8 mouse cellular contexts compared by ENCODE assay signal in genomic region chr3:35574402-35574801, GRCm38 (mm10).
DNase-seq lines count a peak whose midpoint lies in the region; ATAC-seq and TF ChIP-seq lines count a peak whose summit lies in the region.

No protein-coding gene starts in this region.

- no peak for DNase-seq in liver, adult 2 months (ENCODE audit: extremely low read depth, low read depth, low spot score)
- DNase-seq in liver, embryonic 11.5 days (ENCODE audit: low spot score): no peak
- DNase-seq in ZHBTc4 (ENCODE audit: low read depth, low spot score): peak; percentile 80
- peak; percentile 75 for DNase-seq in forebrain, embryonic 10.5 days (ENCODE audit: extremely low spot score, low spot score)
- DNase-seq in layer of hippocampus, adult 8-10 months (ENCODE audit: low spot score in 2 of 2): peak; percentile 24 to 64
- peak; percentile 80 for DNase-seq in midbrain, postnatal 0 days (ENCODE audit: low spot score)
- no peak for DNase-seq in adipocyte (ENCODE audit: low spot score)

- TF ChIP-seq POLR2A in liver, adult 2 months (IDR thresholded peaks at IDR 0.05; ENCODE audit: extremely low read depth, insufficient read depth, low read length): no peak

- WGBS in liver, adult 2 months: 30% methylated on average over 10 of the region's 10 CpGs
- WGBS in liver, embryonic 11.5 days: 33% methylated on average over 10 of the region's 10 CpGs
- WGBS in forebrain, embryonic 10.5 days: 20% methylated on average over 10 of the region's 10 CpGs
- 17% methylated on average over 10 of the region's 10 CpGs for WGBS in midbrain, postnatal 0 days

- no peak overlapping the region for H3K4me2 ChIP-seq in liver, embryonic 11.5 days
- H3K4me2 ChIP-seq in midbrain, postnatal 0 days (ENCODE audit: low read depth, low read length, poor library complexity, severe bottlenecking): no peak overlapping the region

- no peaks in the 10 kb centered on the region for H3K79me2 ChIP-seq in liver, adult 2 months (ENCODE audit: control insufficient read depth, insufficient read depth, low read length)

- no peaks in the 10 kb centered on the region for H3K4me1 ChIP-seq in liver, adult 2 months (ENCODE audit: control insufficient read depth, insufficient read depth, low read length)
- no peaks in the 10 kb centered on the region for H3K4me1 ChIP-seq in liver, embryonic 11.5 days (replicated peaks; ENCODE audit: control insufficient read depth, insufficient read depth, low read length)
- H3K4me1 ChIP-seq in forebrain, embryonic 10.5 days: peaks cover 4% of the 10 kb centered on the region; the same call in 1 of the 2 replicates
- no peaks in the 10 kb centered on the region for H3K4me1 ChIP-seq in midbrain, postnatal 0 days (ENCODE audit: insufficient read depth, low read length)

- no peak for ATAC-seq in liver, embryonic 11.5 days (replicated peaks; ENCODE audit: low FRiP score)
- peak; percentile 63; the same call in 1 of the 2 replicates for ATAC-seq in midbrain, postnatal 0 days (ENCODE audit: low FRiP score)
- ATAC-seq in inflammation-experienced regulatory T-cells, adult 6 months: no peak

- no peak overlapping the region for H3K4me3 ChIP-seq in liver, adult 2 months (ENCODE audit: insufficient read depth, low read depth, low read length)
- H3K4me3 ChIP-seq in liver, embryonic 11.5 days (ENCODE audit: low read depth, low read length): no peak overlapping the region
- H3K4me3 ChIP-seq in forebrain, embryonic 10.5 days: no peak overlapping the region
- no peak overlapping the region for H3K4me3 ChIP-seq in midbrain, postnatal 0 days (ENCODE audit: low read depth, low read length)

- no peak overlapping the region for H3K27ac ChIP-seq in liver, adult 2 months (replicated peaks; ENCODE audit: insufficient read depth, low read depth, low read length)
- H3K27ac ChIP-seq in liver, embryonic 11.5 days (ENCODE audit: low read depth, low read length): no peak overlapping the region
- no peak overlapping the region for H3K27ac ChIP-seq in forebrain, embryonic 10.5 days
- no peak overlapping the region for H3K27ac ChIP-seq in midbrain, postnatal 0 days (ENCODE audit: low read depth, low read length)

- H3K9me3 ChIP-seq in liver, embryonic 11.5 days (ENCODE audit: control insufficient read depth, low read length): no peaks in the 10 kb centered on the region
- H3K9me3 ChIP-seq in forebrain, embryonic 10.5 days: no peaks in the 10 kb centered on the region
- H3K9me3 ChIP-seq in midbrain, postnatal 0 days (ENCODE audit: low read length): no peaks in the 10 kb centered on the region

- peak; percentile 29; the same call in 1 of the 2 replicates for TF ChIP-seq CTCF in liver, adult 2 months (IDR thresholded peaks at IDR 0.05; ENCODE audit: low read depth, low read length)
- peak; percentile 89 for TF ChIP-seq CTCF in midbrain, postnatal 0 days (IDR thresholded peaks at IDR 0.05)

- no peaks in the 10 kb centered on the region for H3K36me3 ChIP-seq in liver, adult 2 months (ENCODE audit: control insufficient read depth, insufficient read depth, low read length)
- no peaks in the 10 kb centered on the region for H3K36me3 ChIP-seq in liver, embryonic 11.5 days (ENCODE audit: control insufficient read depth, insufficient read depth, low read length)
- no peaks in the 10 kb centered on the region for H3K36me3 ChIP-seq in forebrain, embryonic 10.5 days (replicated peaks)
- no peaks in the 10 kb centered on the region for H3K36me3 ChIP-seq in midbrain, postnatal 0 days (ENCODE audit: insufficient read depth, low read length)

- H3K9ac ChIP-seq in liver, adult 2 months (ENCODE audit: low read depth, low read length): no peak overlapping the region
- H3K9ac ChIP-seq in liver, embryonic 11.5 days (ENCODE audit: low read depth, low read length): no peak overlapping the region
- H3K9ac ChIP-seq in midbrain, postnatal 0 days (replicated peaks; ENCODE audit: low read length, poor library complexity, severe bottlenecking): no peak overlapping the region

- H3K27me3 ChIP-seq in liver, adult 2 months (ENCODE audit: control insufficient read depth, insufficient read depth, low read length): no peaks in the 10 kb centered on the region
- no peaks in the 10 kb centered on the region for H3K27me3 ChIP-seq in liver, embryonic 11.5 days (replicated peaks; ENCODE audit: control insufficient read depth, insufficient read depth, low read length)
- no peaks in the 10 kb centered on the region for H3K27me3 ChIP-seq in forebrain, embryonic 10.5 days (ENCODE audit: poor library complexity, severe bottlenecking)
- no peaks in the 10 kb centered on the region for H3K27me3 ChIP-seq in midbrain, postnatal 0 days (ENCODE audit: insufficient read depth, low read length)

Comparison
In these comparisons a context has a peak if more than half of its experiments do, and no peak if none do; other contexts are left out.
1. DNase-seq: peak in ZHBTc4 (single experiment), forebrain, embryonic 10.5 days (single experiment), layer of hippocampus, adult 8-10 months (2 of 2) and midbrain, postnatal 0 days (single experiment); none in liver, adult 2 months (single experiment), liver, embryonic 11.5 days (single experiment) and adipocyte (single experiment).